Mouse (Mus musculus): ENCODE results near the gene Eme1. TPM values are rescaled to one million over a fixed set of nuclear protein-coding genes. Genes with fewer than 3 reads are reported as not detected.

Gene Eme1
- polyA plus RNA-seq, 1 experiment from 2014 or later, result 11.0 TPM

Other genes with a start within 250 kb of the Eme1 start
- 2.3 and 2.7 TPM in 2 replicates for gene Cacna1g, start 179.8 kb downstream of the Eme1 start, polyA plus RNA-seq (2015; fragmentation: Nextera tagmentation; extraction: Ambion mirVana)
- not detected in 2 replicates for gene Spata20, start 167.8 kb downstream of the Eme1 start, polyA plus RNA-seq (2015; fragmentation: Nextera tagmentation; extraction: Ambion mirVana)
- 0.09 and 0.15 TPM in 2 replicates for gene Epn3, start 154.0 kb downstream of the Eme1 start, polyA plus RNA-seq (2015; fragmentation: Nextera tagmentation; extraction: Ambion mirVana)
- gene Mycbpap, start 132.2 kb downstream of the Eme1 start, polyA plus RNA-seq (2015; fragmentation: Nextera tagmentation; extraction: Ambion mirVana), result 0.09 TPM in 1 of 2 replicates, not detected in the other
- gene Rsad1, start 104.7 kb downstream of the Eme1 start, polyA plus RNA-seq (2015; fragmentation: Nextera tagmentation; extraction: Ambion mirVana), result 1.0 and 1.1 TPM in 2 replicates
- gene Chad, start 88.9 kb downstream of the Eme1 start, polyA plus RNA-seq (2015; fragmentation: Nextera tagmentation; extraction: Ambion mirVana), result 0.22 and 0.38 TPM in 2 replicates
- 1.3 and 1.4 TPM in 2 replicates for gene Acsf2, start 52.1 kb downstream of the Eme1 start, polyA plus RNA-seq (2015; fragmentation: Nextera tagmentation; extraction: Ambion mirVana)
- 91.3 and 93.2 TPM in 2 replicates for gene Lrrc59, start 24.2 kb downstream of the Eme1 start, polyA plus RNA-seq (2015; fragmentation: Nextera tagmentation; extraction: Ambion mirVana)
- 54.7 and 59.9 TPM in 2 replicates for gene Mrpl27, start 197 bp downstream of the Eme1 start, polyA plus RNA-seq (2015; fragmentation: Nextera tagmentation; extraction: Ambion mirVana)
- gene Xylt2, start 23.6 kb upstream of the Eme1 start, polyA plus RNA-seq (2015; fragmentation: Nextera tagmentation; extraction: Ambion mirVana), result 2.8 and 3.7 TPM in 2 replicates
- gene Gm11541, start 50.5 kb upstream of the Eme1 start, polyA plus RNA-seq (2015; fragmentation: Nextera tagmentation; extraction: Ambion mirVana), result not detected in 2 replicates
- gene Cdc34b, start 87.8 kb upstream of the Eme1 start, polyA plus RNA-seq (2015; fragmentation: Nextera tagmentation; extraction: Ambion mirVana), result not detected in 2 replicates
- gene Tmem92, start 128.7 kb upstream of the Eme1 start, polyA plus RNA-seq (2015; fragmentation: Nextera tagmentation; extraction: Ambion mirVana), result not detected in 2 replicates

Measured in liver, embryonic 15.5 days (tissue).